Mouse (Mus musculus): ENCODE measurements around the gene Cetn2.

Cetn2 gene

DNA sequence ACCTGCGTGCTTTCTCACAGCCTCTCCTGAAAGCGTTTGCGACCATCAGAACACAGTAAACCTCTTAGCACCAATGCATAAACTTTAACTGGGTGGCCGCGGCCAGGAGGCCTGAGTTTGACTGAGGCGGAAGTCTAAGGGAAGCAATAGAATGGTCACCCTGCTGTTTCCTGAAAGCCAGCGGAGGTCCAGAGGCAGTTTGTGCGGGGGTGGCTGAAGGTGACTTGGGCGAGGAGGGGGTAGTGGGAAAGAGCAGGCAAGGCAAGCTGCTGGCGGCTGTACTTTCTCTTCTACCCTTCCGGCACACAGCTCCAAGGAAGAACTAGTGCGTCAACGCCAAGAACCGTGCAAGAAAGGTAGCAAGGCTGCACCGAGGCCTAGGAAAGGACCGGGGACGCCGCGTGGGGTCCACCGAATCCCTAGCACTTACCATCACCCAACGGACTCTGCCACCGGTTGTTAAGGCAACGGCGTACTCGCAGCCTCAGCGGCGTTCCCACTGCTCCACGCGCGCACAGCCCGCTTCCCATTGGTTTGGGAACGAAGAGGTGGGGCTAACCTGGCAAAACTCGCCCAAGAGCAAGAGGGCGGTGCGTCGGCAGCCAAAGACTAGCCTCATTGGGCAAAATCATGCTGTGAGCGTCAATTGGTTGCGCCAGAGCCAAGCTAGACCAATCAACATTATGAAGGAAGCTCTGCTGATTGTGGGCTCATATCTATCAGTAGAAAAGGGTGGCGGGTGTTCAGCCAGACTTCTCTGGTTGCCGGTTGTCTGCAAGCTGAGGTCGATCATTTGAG is at the start of gene Cetn2, which contains the start of gene Nsdhl:
TSS of gene Cetn2 (minus strand) at position 528 of the 798 bp plus-strand sequence.
TSS of gene Nsdhl (plus strand) at position 674 of the 798 bp plus-strand sequence.
- DNase-seq (ENCODE audit: low spot score in 2 of 2), result peak; percentile 68 to 87

DNA sequence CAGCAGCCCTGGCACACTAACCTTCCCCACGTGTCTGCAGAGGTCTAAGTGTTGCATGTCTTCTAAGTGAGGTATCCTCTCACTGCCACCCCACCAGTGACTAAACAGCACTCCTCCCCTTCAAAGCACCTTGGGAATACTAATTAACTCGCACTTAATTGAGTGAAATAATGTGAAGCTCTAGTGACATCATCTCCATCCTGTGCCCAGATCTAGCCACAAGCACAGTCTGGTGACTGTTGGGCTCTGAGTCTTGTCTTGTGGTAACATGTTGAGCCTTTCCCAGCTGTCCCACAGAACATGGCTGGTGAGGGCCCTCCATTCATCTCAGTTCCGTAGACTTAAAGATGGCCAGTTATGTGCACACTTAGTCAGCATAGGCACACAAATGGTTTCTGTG is 44.5 kb upstream of the Cetn2 start:
- no peak for DNase-seq (ENCODE audit: low spot score in 2 of 2)

DNA sequence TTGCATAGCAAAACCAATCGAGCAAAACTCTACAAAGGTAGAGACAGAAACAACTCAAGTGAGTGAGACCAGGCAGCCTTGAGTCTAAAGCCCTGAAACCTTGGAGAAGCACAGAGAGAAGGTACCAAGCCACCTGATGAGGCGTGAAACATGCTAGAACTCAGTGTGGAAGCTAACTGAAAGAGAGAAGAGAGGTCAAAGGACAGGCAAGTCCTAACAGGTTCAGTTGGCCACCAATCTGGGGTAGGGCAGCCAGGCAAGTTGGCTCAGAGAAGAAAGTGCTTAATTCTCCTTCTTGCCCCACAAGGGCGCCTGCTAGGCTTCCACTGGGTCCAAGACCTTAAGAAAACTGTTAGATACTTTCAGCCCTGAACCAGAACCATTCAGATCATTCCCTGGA is 43.3 kb upstream of the Cetn2 start:
- DNase-seq (ENCODE audit: low spot score in 2 of 2), result no peak

DNA sequence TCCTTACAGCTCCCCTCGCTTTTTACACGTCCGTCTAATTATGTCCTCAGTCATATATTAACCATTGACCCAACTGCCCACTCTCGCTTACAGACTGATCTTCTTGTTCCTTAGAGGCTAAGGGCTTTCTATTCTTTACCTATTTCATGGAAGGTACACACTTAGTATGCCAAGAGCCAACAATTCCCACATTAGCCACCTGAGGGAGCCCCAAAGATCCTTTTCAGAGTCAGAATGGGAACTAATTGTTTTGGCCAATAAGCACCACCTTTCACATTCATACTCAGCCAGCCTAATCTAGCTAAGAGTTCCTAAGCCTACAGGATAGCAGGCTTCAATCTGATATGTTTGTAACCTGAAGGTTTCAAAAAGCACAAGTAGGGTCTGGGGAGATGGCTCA is 42.2 kb upstream of the Cetn2 start:
- DNase-seq (ENCODE audit: low spot score in 2 of 2), result peak in 1 of 2 experiments; percentile 15

DNA sequence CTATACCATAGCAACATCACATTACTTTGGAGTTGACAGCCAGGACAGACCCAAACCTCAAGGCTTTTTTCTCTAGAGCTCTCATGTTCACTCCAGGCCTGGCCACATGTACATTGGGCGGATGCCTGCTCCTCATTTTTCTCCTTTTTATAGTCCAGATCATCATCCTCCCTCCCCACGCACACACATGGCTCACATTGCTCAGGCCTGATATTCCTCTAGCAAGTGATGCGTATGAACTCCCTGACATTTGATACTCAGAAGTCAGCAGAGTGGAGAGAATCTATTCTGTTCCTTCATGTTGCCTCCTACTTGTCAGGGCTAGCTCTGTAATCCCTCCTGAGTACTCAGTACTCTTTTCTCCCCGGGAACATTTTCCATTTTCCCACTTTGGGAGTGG is 38.3 kb upstream of the Cetn2 start:
- no peak for DNase-seq (ENCODE audit: low spot score in 2 of 2)

DNA sequence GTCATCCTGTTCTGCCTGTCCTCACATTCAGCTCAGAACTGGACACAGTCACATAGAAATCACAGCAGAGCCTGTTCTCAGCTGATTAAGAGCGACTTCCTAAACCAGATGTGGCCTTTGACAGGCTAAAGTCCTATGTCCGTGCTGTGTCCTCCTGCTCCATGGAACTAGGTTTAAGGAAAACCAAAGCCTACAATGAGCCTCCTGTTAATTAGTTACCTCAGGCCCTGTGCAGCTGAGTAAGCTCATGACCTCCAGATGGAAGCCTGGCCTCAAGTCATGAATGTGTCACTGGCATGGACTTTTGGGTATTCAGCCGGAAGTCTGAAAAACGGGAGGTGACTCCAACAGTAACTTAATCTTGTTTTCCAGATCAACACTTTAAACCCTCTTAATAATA is 35.3 kb upstream of the Cetn2 start:
- no peak for DNase-seq (ENCODE audit: low spot score in 2 of 2)

DNA sequence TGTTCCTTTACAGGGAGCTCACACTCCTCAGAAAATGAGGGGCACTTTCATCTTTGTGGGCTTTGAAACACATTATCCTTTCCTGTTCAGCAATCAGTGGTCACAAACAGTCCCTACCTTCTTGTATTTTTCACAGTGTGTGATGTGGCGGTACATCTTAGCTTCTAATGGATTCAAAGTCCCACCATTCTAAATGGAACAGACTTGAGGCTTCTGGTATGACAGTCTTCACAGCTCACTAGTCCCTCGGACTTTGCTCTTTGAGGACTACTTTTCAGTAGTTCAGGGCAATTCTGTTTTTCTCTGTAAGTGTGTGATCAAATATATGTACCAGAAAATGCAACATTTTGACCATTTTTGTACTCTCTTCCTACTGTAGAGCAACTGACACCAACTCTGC is 3.2 kb upstream of the Cetn2 start:
- DNase-seq (ENCODE audit: low spot score in 2 of 2), result no peak

DNA sequence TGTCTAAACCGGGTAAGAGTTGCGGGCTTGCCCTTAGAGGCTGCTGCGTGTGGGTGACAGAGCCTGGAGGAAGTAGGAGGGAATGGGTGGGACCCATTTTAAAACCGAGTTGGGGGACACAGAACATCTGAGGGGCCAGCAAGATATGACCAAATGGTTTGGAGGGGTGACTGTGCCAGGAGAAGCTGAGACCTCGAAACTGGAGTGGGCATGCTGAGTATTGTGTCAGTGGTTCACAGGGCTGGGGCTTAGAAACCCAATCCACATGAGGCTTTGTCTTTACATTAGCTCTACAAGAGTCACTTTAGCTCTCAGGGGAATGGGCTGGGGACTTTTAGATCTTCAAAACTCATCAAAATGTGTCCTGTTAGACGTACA is 460 bp upstream of the Cetn2 start:
- DNase-seq (ENCODE audit: low spot score in 2 of 2), result no peak

- DNase-seq (ENCODE audit: low spot score in 2 of 2), result no peak
Measured at GRCm38 (mm10) chrX:72911611-72912010, 6.6 kb downstream of the Cetn2 start.

DNA sequence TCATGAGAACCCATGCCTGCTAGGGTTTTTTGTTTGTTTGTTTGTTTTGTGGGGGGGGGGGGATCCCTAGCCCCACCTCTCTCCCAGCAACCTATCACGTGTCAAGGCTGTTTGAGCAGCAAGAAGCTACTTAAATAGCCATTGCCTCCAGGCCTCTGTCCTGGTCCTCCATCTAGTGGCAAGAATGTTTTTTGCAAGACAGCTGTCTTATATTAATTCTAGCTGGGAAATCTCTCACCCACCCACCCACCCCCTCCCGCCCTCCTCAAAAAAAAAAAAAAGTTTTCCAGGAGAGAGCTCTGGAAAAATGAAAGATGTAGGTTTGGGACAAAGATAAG is 9.8 kb downstream of the Cetn2 start:
- no peak for DNase-seq (ENCODE audit: low spot score in 2 of 2)

- no peak for DNase-seq (ENCODE audit: low spot score in 2 of 2)
Measured at GRCm38 (mm10) chrX:72907619-72908403, 10.4 kb downstream of the Cetn2 start.

- no peak for DNase-seq (ENCODE audit: low spot score in 2 of 2)
Measured at GRCm38 (mm10) chrX:72902530-72902929, 15.7 kb downstream of the Cetn2 start.

GRCm38 (mm10) chrX:72896055-72896437 is 22.2 kb downstream of the Cetn2 start:
- DNase-seq (ENCODE audit: low spot score in 2 of 2), result no peak

GRCm38 (mm10) chrX:72895388-72896054 is 22.7 kb downstream of the Cetn2 start:
- no peak for DNase-seq (ENCODE audit: low spot score in 2 of 2)

All from urinary bladder, postnatal 36 days (tissue).